Mouse (Mus musculus): Measurements from ENCODE around the gene Spata25. TPM values are rescaled to one million over a fixed set of nuclear protein-coding genes. Genes with fewer than 3 reads are reported as not detected.
"Not testable (repeated sequence)": the region's sequence is repeated elsewhere in the genome, so short reads cannot be mapped to it uniquely, and the experiment has no call there.

Gene Spata25
- not detected in 2 replicates for polyA plus RNA-seq (2014; fragmentation: Nextera tagmentation; extraction: Ambion mirVana)

DNA sequence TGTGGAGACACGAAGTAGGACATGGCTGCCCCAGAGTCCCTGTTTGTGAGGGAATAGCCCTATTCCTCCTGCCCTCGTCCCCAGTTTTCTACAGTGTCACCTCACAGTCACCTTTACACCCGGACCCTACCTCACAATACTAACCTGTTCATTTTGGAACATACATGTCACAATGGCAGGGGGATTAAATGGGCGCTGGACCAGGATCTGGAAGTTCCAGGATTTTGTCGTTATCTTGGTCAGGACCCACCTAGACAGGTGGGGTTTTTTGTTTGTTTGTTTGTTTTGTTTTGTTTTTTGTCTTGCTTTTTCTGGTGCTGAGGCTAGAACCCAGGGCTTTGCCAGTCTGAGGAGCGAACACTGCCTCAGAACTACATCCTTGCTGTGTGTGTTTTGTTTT is at the start of gene Spata25:
TSS of gene Spata25 (minus strand) at position 101 of the 400 bp plus-strand sequence.
- no peak for TF ChIP-seq CTCF (IDR thresholded peaks at IDR 0.05; ENCODE audit: low read depth)
- Histone ChIP-seq H3K4me1 (ENCODE audit: insufficient read depth) (0 out of 2 replicates have a peak, but pooled peaks cover 2% of the 10 kb centered on the region), H3K27me3 (ENCODE audit: insufficient read depth, low read length) (no peaks in the 10 kb centered on the region), H3K4me3 (ENCODE audit: low read depth, low read length) (no peak within 1 kb of the TSS), H3K9me3 (ENCODE audit: low read depth, low read length) (no peaks in the 10 kb centered on the region), H3K27ac (ENCODE audit: low read depth) (no peak within 1 kb of the TSS), H3K36me3 (ENCODE audit: insufficient read depth) (peaks cover 48% of the 10 kb centered on the region), H3K4me2 (no peak within 1 kb of the TSS), H3K9ac (no peak within 1 kb of the TSS)
- 74% methylated on average over 6 of the region's 6 CpGs for WGBS
- DNase-seq: no peak
- ATAC-seq (ENCODE audit: insufficient read depth): no peak

DNA sequence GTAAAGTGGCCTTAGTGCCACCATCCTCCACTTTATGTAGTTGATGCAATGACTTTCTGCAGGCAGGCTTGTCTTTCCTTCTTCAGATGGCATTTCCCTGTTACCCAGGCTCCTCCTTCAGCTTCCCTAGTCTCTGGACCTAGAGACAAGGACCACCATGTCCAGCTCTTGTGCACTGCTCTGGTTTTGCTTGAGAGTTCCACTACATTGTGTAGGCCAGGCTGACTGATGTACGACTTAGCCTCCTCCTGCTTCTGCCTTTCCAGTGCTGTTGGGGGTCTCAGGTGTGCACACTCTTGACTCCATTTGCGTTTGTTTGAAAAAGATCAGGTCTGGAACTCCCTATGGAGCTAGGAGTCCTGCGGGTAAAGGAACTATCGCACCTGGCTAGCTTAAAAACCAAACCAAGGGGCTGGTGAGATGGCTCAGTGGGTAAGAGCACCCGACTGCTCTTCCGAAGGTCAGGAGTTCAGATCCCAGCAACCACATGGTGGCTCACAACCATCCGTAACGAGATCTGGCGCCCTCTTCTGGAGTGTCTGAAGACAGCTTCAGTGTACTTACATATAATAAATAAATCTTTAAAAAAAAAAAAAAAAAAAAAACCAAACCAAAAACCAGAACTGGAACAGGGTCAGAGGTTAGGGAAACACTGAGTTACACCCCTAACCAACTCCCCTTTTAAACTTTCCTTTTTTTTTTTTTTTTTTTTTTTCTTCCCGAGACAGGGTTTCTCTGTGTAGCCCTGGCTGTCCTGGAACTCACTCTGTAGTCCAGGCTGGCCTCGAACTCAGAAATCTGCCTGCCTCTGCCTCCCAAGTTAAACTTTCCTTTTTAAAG is 49.3 kb upstream of the Spata25 start:
- H3K9ac ChIP-seq; ATAC-seq (ENCODE audit: insufficient read depth); H3K9me3 ChIP-seq (ENCODE audit: low read depth, low read length); H3K36me3 ChIP-seq (ENCODE audit: insufficient read depth); H3K4me1 ChIP-seq (ENCODE audit: insufficient read depth); DNase-seq; H3K27me3 ChIP-seq (ENCODE audit: insufficient read depth, low read length): not testable (repeated sequence)
- Histone ChIP-seq H3K27ac (ENCODE audit: low read depth) (peak overlapping the region; percentile 20; the same call in 1 of the 2 replicates), H3K4me3 (ENCODE audit: low read depth, low read length) (peak overlapping the region; percentile 94), H3K4me2 (peak overlapping the region; percentile 90)
- WGBS: 67% methylated on average over 11 of the region's 11 CpGs

- not testable (repeated sequence) for H3K4me3 ChIP-seq (ENCODE audit: low read depth, low read length); H3K27me3 ChIP-seq (ENCODE audit: insufficient read depth, low read length); H3K27ac ChIP-seq (ENCODE audit: low read depth); H3K9me3 ChIP-seq (ENCODE audit: low read depth, low read length); H3K36me3 ChIP-seq (ENCODE audit: insufficient read depth); DNase-seq; H3K9ac ChIP-seq; H3K4me1 ChIP-seq (ENCODE audit: insufficient read depth); ATAC-seq (ENCODE audit: insufficient read depth); H3K4me2 ChIP-seq
- TF ChIP-seq CTCF (IDR thresholded peaks at IDR 0.05; ENCODE audit: low read depth): 0 out of 2 replicates have a peak, but pooled peaks have one; percentile 9
- WGBS: 54% methylated on average over 2 of the region's 2 CpGs
Observed at GRCm38 (mm10) chr2:164875648-164876047, 47.3 kb upstream of the Spata25 start.

DNA sequence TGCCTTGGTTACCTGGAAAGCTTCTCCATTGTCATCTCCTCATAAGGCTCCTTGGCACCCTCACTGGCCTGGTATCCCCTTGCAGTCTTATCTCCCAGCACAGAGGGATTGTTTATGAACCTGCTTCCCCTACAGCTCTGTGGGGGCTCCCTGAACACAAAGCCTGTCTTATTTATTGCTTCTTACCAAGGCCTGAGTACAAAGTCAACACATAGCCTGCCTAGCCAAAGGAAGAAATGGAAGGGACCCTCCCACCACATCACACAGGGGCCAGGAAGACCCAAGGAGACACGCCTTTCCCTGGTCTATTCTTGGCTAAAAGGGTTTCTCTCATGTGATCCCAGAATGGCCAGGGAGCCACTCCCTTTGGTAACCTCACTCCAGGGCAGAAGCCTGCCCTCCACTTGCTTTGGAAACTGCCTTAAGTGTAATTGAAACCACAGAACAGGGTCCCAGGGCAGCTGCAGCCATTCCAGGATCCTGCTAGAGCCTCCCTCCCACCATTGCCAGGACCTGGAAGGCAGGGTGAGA is 46.0 kb upstream of the Spata25 start:
- no peaks in the 10 kb centered on the region for H3K9me3 ChIP-seq (ENCODE audit: low read depth, low read length)
- H3K4me3 ChIP-seq (ENCODE audit: low read depth, low read length): no peak overlapping the region
- no peak overlapping the region for H3K4me2 ChIP-seq
- TF ChIP-seq CTCF (IDR thresholded peaks at IDR 0.05; ENCODE audit: low read depth): no peak
- ATAC-seq (ENCODE audit: insufficient read depth) (no peak; the same call in 1 of the 2 replicates), DNase-seq (peak; percentile 65)
- peak overlapping the region; percentile 63 for H3K27ac ChIP-seq (ENCODE audit: low read depth)
- 15% methylated on average over 1 of the region's 1 CpGs for WGBS
- H3K9ac ChIP-seq: no peak overlapping the region
- H3K36me3 ChIP-seq (ENCODE audit: insufficient read depth): 0 out of 2 replicates have a peak, but pooled peaks cover 8% of the 10 kb centered on the region
- no peaks in the 10 kb centered on the region for H3K27me3 ChIP-seq (ENCODE audit: insufficient read depth, low read length)
- H3K4me1 ChIP-seq (ENCODE audit: insufficient read depth): peaks cover 6% of the 10 kb centered on the region

- no peak for DNase-seq
- H3K9ac ChIP-seq: no peak overlapping the region
- WGBS: 29% methylated on average over 3 of the region's 3 CpGs
Observed at GRCm38 (mm10) chr2:164873621-164874020, 45.3 kb upstream of the Spata25 start.

DNA sequence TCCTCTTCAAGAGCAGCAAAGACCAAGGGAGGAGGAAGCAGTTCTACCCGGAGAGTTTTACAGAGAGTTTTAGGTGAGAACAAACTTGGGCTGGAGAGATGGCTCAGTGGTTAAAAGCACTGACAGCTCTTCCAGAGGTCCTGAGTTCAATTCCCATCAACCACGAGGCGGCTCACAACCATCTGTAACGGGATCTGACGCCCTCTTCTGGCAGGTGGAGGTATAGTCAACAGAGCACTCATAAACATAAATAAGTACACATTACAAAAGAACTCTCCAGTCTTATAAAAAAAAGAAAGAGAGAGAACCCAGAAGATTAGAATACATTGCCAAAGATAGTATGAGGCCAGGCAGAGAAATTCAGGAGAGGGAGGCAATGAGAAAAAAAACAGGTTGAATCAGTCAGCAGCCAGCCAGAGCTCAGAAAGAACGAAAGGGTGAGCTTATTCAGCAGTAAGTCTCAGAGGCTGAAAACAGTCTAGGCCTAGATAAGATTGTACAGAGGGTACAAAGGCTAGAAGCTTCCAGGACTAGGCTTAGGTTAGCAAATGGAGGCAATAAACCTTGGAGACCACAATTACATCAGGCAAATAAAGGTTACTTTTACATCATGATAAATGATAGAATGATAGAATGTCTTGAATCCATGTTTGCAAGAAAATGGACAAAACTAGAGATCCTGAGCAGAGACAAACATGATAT is 43.4 kb upstream of the Spata25 start:
- no peak overlapping the region for H3K9ac ChIP-seq
- TF ChIP-seq CTCF (IDR thresholded peaks at IDR 0.05; ENCODE audit: low read depth): no peak
- WGBS: 60% methylated on average over 6 of the region's 6 CpGs
- no peak for ATAC-seq (ENCODE audit: insufficient read depth)
- H3K9me3 ChIP-seq (ENCODE audit: low read depth, low read length): peaks cover 5% of the 10 kb centered on the region; the same call in 1 of the 2 replicates
- no peaks in the 10 kb centered on the region for H3K27me3 ChIP-seq (ENCODE audit: insufficient read depth, low read length)
- H3K4me1 ChIP-seq (ENCODE audit: insufficient read depth): peaks cover 5% of the 10 kb centered on the region; the same call in 1 of the 2 replicates
- H3K36me3 ChIP-seq (ENCODE audit: insufficient read depth): no peaks in the 10 kb centered on the region
- no peak for DNase-seq
- no peak overlapping the region for H3K4me3 ChIP-seq (ENCODE audit: low read depth, low read length)
- no peak overlapping the region for H3K4me2 ChIP-seq
- H3K27ac ChIP-seq (ENCODE audit: low read depth): no peak overlapping the region

More at GRCm38 (mm10) chr2:164873621-164874020, 45.3 kb upstream of the Spata25 start:
- no peak for ATAC-seq (ENCODE audit: insufficient read depth)
- Histone ChIP-seq H3K4me3 (ENCODE audit: low read depth, low read length) (no peak overlapping the region), H3K4me2 (no peak overlapping the region), H3K4me1 (ENCODE audit: insufficient read depth) (peaks cover 6% of the 10 kb centered on the region), H3K27me3 (ENCODE audit: insufficient read depth, low read length) (no peaks in the 10 kb centered on the region), H3K36me3 (ENCODE audit: insufficient read depth) (0 out of 2 replicates have a peak, but pooled peaks cover 8% of the 10 kb centered on the region), H3K9me3 (ENCODE audit: low read depth, low read length) (no peaks in the 10 kb centered on the region), H3K27ac (ENCODE audit: low read depth) (peak overlapping the region; percentile 63)
- TF ChIP-seq CTCF (IDR thresholded peaks at IDR 0.05; ENCODE audit: low read depth): no peak
